Mouse (Mus musculus): Measurements from ENCODE around the gene BC107364. TPM values are rescaled to one million over a fixed set of nuclear protein-coding genes. Genes with fewer than 3 reads are reported as not detected.
"Not testable (repeated sequence)": the region's sequence is repeated elsewhere in the genome, so short reads cannot be mapped to it uniquely, and the experiment has no call there.

BC107364 gene
- polyA plus RNA-seq, 1 experiment from 2014 or later, result not detected

DNA sequence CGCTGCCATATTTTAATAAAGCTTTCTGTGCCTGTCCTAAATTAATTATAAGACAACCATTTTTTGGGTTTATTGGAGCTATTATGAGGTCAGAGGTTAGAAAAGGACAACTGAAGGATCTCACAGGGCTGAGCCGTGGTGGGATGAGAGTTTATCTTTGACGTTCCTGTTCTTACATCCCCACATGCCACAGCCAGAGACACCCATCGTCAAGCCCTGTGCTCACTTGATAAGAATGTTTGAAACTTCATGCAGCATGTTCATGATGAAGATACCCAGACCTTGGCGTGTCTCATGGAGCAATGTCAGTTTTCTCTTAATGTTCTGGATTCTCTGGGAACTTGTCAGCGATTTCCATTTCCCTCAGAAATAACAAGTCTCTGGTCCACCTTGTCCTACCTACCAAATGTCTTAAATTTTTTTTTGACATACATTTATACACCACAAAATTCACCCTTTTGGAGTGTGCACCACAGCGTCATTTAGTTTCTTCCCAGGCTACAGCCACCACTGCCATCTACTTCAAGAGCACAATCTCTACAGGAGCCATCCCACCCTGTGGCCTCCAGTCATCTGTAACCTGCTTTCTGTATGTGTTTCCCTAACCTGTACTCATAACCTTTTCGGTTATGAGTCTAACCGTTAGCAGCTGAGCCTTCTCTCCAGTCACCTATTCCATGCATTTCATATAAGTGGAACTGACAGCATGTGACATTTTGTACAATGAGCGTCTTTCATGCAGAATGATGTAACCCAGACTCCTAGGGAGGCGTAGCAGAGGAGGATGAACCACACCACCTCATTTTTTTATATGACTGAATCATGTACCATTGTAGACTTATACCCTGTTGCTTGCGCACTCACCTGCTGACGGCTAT lies 22.9 kb downstream of the BC107364 start:
- Histone ChIP-seq H3K27me3 (replicated peaks; ENCODE audit: control insufficient read depth, insufficient read depth, low read length) (no peaks in the 10 kb centered on the region; the same call in 1 of the 2 replicates), H3K27ac (replicated peaks; ENCODE audit: low read depth, low read length) (no peak overlapping the region), H3K36me3 (ENCODE audit: control insufficient read depth, insufficient read depth, low read length) (no peaks in the 10 kb centered on the region), H3K4me1 (ENCODE audit: control insufficient read depth, insufficient read depth, low read length) (no peaks in the 10 kb centered on the region), H3K9me3 (ENCODE audit: control insufficient read depth, low read length) (no peaks in the 10 kb centered on the region), H3K4me3 (ENCODE audit: low read depth, low read length) (no peak overlapping the region), H3K4me2 (ENCODE audit: low read depth, low read length) (no peak overlapping the region), H3K9ac (ENCODE audit: low read depth, low read length) (no peak overlapping the region)
- ATAC-seq (ENCODE audit: low read depth) (no peak), DNase-seq (ENCODE audit: low spot score) (no peak)
- 76% methylated on average over 13 of the region's 13 CpGs for WGBS

DNA sequence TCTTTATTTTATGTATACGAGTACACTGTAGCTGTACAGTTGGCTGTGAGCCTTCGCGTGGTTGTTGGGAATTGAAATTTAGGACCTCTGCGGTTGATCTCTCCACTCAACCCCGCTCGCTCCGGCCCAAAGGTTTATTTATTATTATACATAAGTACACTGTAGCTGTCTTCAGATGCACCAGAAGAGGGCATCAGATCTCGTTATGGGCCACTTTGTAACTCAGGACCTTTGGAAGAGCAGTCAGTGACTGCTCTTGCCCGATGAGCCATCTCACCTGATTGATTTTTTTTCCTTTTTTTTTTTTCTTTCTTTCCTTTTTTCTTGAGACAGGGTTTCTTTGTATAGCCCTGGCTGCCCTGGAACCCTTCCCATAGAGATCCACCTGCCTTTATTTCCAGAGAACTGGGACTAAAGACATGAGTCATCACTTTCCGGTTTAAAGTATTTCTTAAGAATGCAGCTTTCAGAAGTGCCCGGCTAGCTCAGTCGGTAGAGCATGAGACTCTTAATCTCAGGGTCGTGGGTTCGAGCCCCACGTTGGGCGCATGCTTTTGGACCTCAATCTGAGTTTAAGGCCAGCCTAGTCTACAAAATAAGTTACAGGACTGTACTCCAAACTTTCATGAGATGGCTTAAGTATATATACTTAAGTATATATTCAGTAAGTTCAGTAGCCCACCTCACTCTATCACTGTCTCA lies 24.2 kb downstream of the BC107364 start:
- Histone ChIP-seq H3K4me2 (ENCODE audit: low read depth, low read length) (peak overlapping the region; percentile 33), H3K9ac (ENCODE audit: low read depth, low read length) (no peak overlapping the region), H3K27ac (replicated peaks; ENCODE audit: low read depth, low read length) (no peak overlapping the region), H3K9me3 (ENCODE audit: control insufficient read depth, low read length) (no peaks in the 10 kb centered on the region), H3K27me3 (replicated peaks; ENCODE audit: control insufficient read depth, insufficient read depth, low read length) (no peaks in the 10 kb centered on the region; the same call in 1 of the 2 replicates), H3K4me1 (ENCODE audit: control insufficient read depth, insufficient read depth, low read length) (no peaks in the 10 kb centered on the region), H3K4me3 (ENCODE audit: low read depth, low read length) (peak overlapping the region; percentile 15; the same call in 1 of the 2 replicates), H3K36me3 (ENCODE audit: control insufficient read depth, insufficient read depth, low read length) (no peaks in the 10 kb centered on the region)
- ATAC-seq (ENCODE audit: low read depth) (peak; percentile 45; the same call in 1 of the 2 replicates), DNase-seq (ENCODE audit: low spot score) (peak; percentile 48)
- 8% methylated on average over 16 of the region's 16 CpGs for WGBS

DNA sequence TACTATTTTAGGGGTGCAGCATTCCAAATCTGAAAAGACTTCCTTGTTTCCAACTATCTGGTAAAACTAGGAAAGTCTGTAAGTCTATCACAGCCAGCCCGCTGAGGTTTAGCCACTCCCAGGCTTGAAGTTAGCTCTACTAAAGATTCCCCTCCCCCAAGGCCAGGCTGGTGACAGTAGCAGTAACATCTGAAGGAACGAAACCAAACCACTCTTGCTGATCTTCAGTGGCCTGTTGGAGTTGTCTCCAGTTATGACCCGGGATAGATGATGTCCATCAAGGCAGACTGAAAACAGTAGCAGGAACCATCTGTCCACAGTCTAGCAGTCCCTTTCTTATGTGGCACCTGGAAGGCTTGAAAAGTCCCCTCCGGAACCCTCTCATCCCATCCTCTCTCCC lies 24.8 kb downstream of the BC107364 start:
- H3K4me1 ChIP-seq (ENCODE audit: control insufficient read depth, insufficient read depth, low read length), result no peaks in the 10 kb centered on the region
- peak overlapping the region; percentile 15; the same call in 1 of the 2 replicates for H3K4me3 ChIP-seq (ENCODE audit: low read depth, low read length)
- no peaks in the 10 kb centered on the region; the same call in 1 of the 2 replicates for H3K27me3 ChIP-seq (replicated peaks; ENCODE audit: control insufficient read depth, insufficient read depth, low read length)
- DNase-seq (ENCODE audit: low spot score), result peak; percentile 37
- H3K4me2 ChIP-seq (ENCODE audit: low read depth, low read length), result peak overlapping the region; percentile 33
- no peak overlapping the region for H3K9ac ChIP-seq (ENCODE audit: low read depth, low read length)
- no peaks in the 10 kb centered on the region for H3K9me3 ChIP-seq (ENCODE audit: control insufficient read depth, low read length)
- 10% methylated on average over 4 of the region's 4 CpGs for WGBS
- ATAC-seq (ENCODE audit: low read depth), result no peak
- H3K36me3 ChIP-seq (ENCODE audit: control insufficient read depth, insufficient read depth, low read length), result no peaks in the 10 kb centered on the region
- no peak overlapping the region for H3K27ac ChIP-seq (replicated peaks; ENCODE audit: low read depth, low read length)

DNA sequence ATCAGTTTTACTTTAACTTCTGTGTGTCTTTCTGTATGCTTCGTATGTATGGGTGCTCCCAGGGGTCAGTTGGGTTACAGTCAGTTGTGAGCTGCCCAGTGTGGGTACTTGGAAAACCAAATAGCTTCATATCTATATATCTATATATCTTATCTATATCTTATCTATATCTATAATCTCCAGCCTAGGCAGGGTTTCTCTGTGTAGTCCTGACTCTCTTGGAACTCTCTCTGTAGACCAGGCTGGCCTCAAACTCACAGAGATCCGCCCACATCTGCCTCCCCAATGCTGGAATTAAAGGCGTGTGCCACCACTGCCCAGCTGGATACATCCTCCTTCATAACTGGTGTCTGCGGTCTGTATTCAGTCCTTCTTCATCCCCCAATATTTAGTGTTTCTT lies 25.8 kb downstream of the BC107364 start:
- no peak overlapping the region for H3K9ac ChIP-seq (ENCODE audit: low read depth, low read length)
- no peak for ATAC-seq (ENCODE audit: low read depth)
- DNase-seq (ENCODE audit: low spot score), result no peak
- no peak overlapping the region for H3K4me3 ChIP-seq (ENCODE audit: low read depth, low read length)
- WGBS, result 82% methylated on average over 4 of the region's 4 CpGs
- H3K27me3 ChIP-seq (replicated peaks; ENCODE audit: control insufficient read depth, insufficient read depth, low read length), result no peaks in the 10 kb centered on the region; the same call in 1 of the 2 replicates
- H3K4me1 ChIP-seq (ENCODE audit: control insufficient read depth, insufficient read depth, low read length), result no peaks in the 10 kb centered on the region
- no peak overlapping the region for H3K4me2 ChIP-seq (ENCODE audit: low read depth, low read length)
- H3K27ac ChIP-seq (replicated peaks; ENCODE audit: low read depth, low read length), result no peak overlapping the region
- H3K9me3 ChIP-seq (ENCODE audit: control insufficient read depth, low read length), result no peaks in the 10 kb centered on the region
- no peaks in the 10 kb centered on the region for H3K36me3 ChIP-seq (ENCODE audit: control insufficient read depth, insufficient read depth, low read length)

DNA sequence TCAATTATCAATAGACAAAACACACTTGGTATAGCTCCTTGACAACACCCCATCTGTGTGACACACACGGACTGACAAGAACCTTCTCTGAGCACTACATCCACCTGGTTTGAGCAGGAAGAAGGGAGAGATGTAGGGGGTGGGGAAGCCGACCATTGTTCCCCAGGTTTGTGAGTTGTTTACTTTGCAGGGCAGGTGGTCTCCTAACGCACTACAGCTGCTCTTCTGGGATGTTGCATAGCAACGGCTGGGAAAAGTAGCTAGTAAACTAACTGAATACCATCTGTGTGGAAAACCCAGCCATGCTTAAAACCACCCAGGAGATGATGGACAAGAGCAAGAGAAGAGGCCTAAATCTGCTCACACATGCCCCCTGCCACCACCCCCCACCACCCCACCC lies 27.7 kb downstream of the BC107364 start:
- not testable (repeated sequence) for H3K4me2 ChIP-seq (ENCODE audit: low read depth, low read length)

DNA sequence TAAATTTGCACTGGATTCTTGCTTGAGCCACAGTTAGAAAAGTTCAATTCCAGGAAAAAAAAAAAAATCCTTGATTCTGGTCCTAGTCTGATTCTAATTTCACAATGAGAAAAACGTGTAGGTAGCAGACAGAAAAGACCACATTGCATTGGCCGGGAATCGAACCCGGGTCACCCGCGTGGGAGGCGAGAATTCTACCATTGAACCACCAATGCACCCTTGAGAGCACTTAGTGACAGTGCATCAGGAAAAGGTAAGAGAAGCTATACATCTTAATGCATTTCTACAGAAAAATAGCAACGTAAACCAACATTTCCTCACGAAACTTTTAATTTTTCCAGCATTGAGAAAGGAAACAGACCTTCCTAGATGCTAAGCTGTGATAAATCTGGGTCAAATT lies 28.2 kb downstream of the BC107364 start:
- Histone ChIP-seq H3K9me3 (ENCODE audit: control insufficient read depth, low read length) (no peaks in the 10 kb centered on the region), H3K27me3 (replicated peaks; ENCODE audit: control insufficient read depth, insufficient read depth, low read length) (no peaks in the 10 kb centered on the region), H3K4me1 (ENCODE audit: control insufficient read depth, insufficient read depth, low read length) (no peaks in the 10 kb centered on the region), H3K27ac (replicated peaks; ENCODE audit: low read depth, low read length) (no peak overlapping the region), H3K9ac (ENCODE audit: low read depth, low read length) (no peak overlapping the region), H3K4me3 (ENCODE audit: low read depth, low read length) (no peak overlapping the region), H3K36me3 (ENCODE audit: control insufficient read depth, insufficient read depth, low read length) (no peaks in the 10 kb centered on the region), H3K4me2 (ENCODE audit: low read depth, low read length) (no peak overlapping the region)
- 11% methylated on average over 9 of the region's 9 CpGs for WGBS
- ATAC-seq (ENCODE audit: low read depth) (no peak), DNase-seq (ENCODE audit: low spot score) (no peak)

More for the DNA sequence above, 27.7 kb downstream of the BC107364 start:
- not testable (repeated sequence) for H3K36me3 ChIP-seq (ENCODE audit: control insufficient read depth, insufficient read depth, low read length); H3K27me3 ChIP-seq (replicated peaks; ENCODE audit: control insufficient read depth, insufficient read depth, low read length); DNase-seq (ENCODE audit: low spot score); H3K4me1 ChIP-seq (ENCODE audit: control insufficient read depth, insufficient read depth, low read length); H3K27ac ChIP-seq (replicated peaks; ENCODE audit: low read depth, low read length); H3K4me3 ChIP-seq (ENCODE audit: low read depth, low read length); H3K9ac ChIP-seq (ENCODE audit: low read depth, low read length); H3K9me3 ChIP-seq (ENCODE audit: control insufficient read depth, low read length)
- peak; percentile 70; the same call in 1 of the 2 replicates for ATAC-seq (ENCODE audit: low read depth)
- 13% methylated on average over 4 of the region's 4 CpGs for WGBS

DNA sequence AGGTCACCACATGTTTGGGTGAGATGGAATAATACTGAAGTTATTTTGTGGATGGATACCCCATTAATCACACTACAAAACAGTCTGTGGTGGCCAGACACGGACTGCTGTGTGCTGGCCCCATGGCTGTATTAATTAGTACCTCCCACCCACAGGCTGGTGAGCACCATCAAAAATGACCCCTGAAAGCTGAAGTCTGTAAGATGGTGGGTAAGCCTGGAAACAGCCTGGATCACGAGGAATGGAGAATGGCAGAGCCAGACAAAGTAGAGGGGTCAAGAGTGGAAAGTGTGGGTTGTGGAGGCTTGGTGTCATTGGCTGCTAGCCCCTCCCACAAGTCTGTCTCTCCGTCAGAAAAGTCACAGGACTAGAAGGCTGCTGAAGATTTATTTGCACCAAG lies 31.3 kb downstream of the BC107364 start:
- Histone ChIP-seq H3K9me3 (ENCODE audit: control insufficient read depth, low read length) (no peaks in the 10 kb centered on the region), H3K36me3 (ENCODE audit: control insufficient read depth, insufficient read depth, low read length) (no peaks in the 10 kb centered on the region), H3K27me3 (replicated peaks; ENCODE audit: control insufficient read depth, insufficient read depth, low read length) (no peaks in the 10 kb centered on the region), H3K27ac (replicated peaks; ENCODE audit: low read depth, low read length) (no peak overlapping the region), H3K4me3 (ENCODE audit: low read depth, low read length) (no peak overlapping the region), H3K4me1 (ENCODE audit: control insufficient read depth, insufficient read depth, low read length) (no peaks in the 10 kb centered on the region), H3K4me2 (ENCODE audit: low read depth, low read length) (no peak overlapping the region), H3K9ac (ENCODE audit: low read depth, low read length) (no peak overlapping the region)
- WGBS, result 51% methylated on average over 3 of the region's 3 CpGs
- no peak for DNase-seq (ENCODE audit: low spot score)
- no peak for ATAC-seq (ENCODE audit: low read depth)

DNA sequence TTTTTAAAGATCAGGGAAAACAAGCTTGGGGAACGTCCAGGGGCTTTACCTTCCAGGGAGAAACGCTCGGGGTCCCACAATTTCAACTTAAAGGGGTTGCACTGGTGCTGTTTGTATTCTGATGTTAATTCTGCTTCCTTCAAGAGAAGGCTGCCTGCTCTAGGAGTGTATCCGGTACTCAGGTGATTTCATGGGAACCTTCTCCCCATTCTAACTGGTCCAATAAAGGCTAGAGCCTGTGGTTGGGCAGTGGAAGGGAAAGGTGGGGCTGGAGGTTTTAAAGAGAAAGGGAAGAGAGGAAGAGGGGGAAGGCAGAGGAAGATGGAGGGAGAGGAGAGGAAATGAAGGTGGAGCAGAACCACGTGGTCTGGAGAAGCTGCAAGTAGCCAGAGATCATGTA lies 33.2 kb downstream of the BC107364 start:
- not testable (repeated sequence) for H3K4me1 ChIP-seq (ENCODE audit: control insufficient read depth, insufficient read depth, low read length); H3K4me2 ChIP-seq (ENCODE audit: low read depth, low read length); H3K36me3 ChIP-seq (ENCODE audit: control insufficient read depth, insufficient read depth, low read length); H3K27me3 ChIP-seq (replicated peaks; ENCODE audit: control insufficient read depth, insufficient read depth, low read length); H3K4me3 ChIP-seq (ENCODE audit: low read depth, low read length); ATAC-seq (ENCODE audit: low read depth); H3K27ac ChIP-seq (replicated peaks; ENCODE audit: low read depth, low read length); H3K9me3 ChIP-seq (ENCODE audit: control insufficient read depth, low read length); DNase-seq (ENCODE audit: low spot score); H3K9ac ChIP-seq (ENCODE audit: low read depth, low read length)
- WGBS, result 65% methylated on average over 5 of the region's 5 CpGs

All from embryonic facial prominence, embryonic 14.5 days (tissue).